Mouse (Mus musculus) liver, embryonic 12.5 days (tissue): ENCODE data around the gene Stard8. TPM values are rescaled to one million over a fixed set of nuclear protein-coding genes. Genes with fewer than 3 reads are reported as not detected.

Source experiments
- ATAC-seq: fragments of 200-750 bp; cut with Nextera tagmentation; 2 replicates; pipeline ENCODE4 v1.8.0; 2017; ENCODE audit warnings: moderate number of reproducible peaks, mild to moderate bottlenecking, moderate library complexity
- H3K27ac ChIP-seq: fragments of 300-500 bp; sonication (generic); 2 replicates; pipeline ENCODE4 v1.5.1; 2016; ENCODE audit warnings: mild to moderate bottlenecking
- H3K27me3 ChIP-seq: fragments of 300-500 bp; sonication (generic); replicated peaks from 2 replicates; pipeline ENCODE4 v1.6.1; 2016; ENCODE audit warnings: mild to moderate bottlenecking, moderate library complexity
- H3K36me3 ChIP-seq: fragments of 300-500 bp; sonication (generic); 2 replicates; pipeline ENCODE4 v1.6.1; 2016; ENCODE audit warnings: mild to moderate bottlenecking, moderate library complexity
- H3K4me1 ChIP-seq: fragments of 300-500 bp; sonication (generic); 2 replicates; pipeline ENCODE4 v1.6.1; 2016
- H3K4me2 ChIP-seq: fragments of 300-500 bp; sonication (generic); 2 replicates; pipeline ENCODE4 v1.6.1; 2016; ENCODE audit warnings: mild to moderate bottlenecking, moderate library complexity
- H3K4me3 ChIP-seq: fragments of 300-500 bp; sonication (generic); 2 replicates; pipeline ENCODE4 v1.5.1; 2016; ENCODE audit warnings: mild to moderate bottlenecking, moderate library complexity
- H3K9ac ChIP-seq: fragments of 300-500 bp; sonication (generic); 2 replicates; pipeline ENCODE4 v1.6.1; 2016; ENCODE audit warnings: mild to moderate bottlenecking, moderate library complexity
- H3K9me3 ChIP-seq: fragments of 300-500 bp; sonication (generic); replicated peaks from 2 replicates; pipeline ENCODE4 v1.6.1; 2016; ENCODE audit warnings: mild to moderate bottlenecking, moderate library complexity
- WGBS: fragments of 180-500 bp; shearing (Covaris S2); methylation state at CpG from one replicate; pipeline ENCODE4 v1.1.7; 2016; ENCODE audit not compliant: insufficient replicate concordance; 5-methylcytosine and 5-hydroxymethylcytosine counted together
- polyA plus RNA-seq: library from polyadenylated mRNA; unstranded; fragments of >200 nt; fragmentation: Nextera tagmentation; extraction: Ambion mirVana; gene quantifications from 2 replicates; pipeline ENCODE4 v1.2.1, GENCODE M21; 2016

The Stard8 gene
- polyA plus RNA-seq, 1 experiment from 2014 or later: 5.2 TPM

DNA sequence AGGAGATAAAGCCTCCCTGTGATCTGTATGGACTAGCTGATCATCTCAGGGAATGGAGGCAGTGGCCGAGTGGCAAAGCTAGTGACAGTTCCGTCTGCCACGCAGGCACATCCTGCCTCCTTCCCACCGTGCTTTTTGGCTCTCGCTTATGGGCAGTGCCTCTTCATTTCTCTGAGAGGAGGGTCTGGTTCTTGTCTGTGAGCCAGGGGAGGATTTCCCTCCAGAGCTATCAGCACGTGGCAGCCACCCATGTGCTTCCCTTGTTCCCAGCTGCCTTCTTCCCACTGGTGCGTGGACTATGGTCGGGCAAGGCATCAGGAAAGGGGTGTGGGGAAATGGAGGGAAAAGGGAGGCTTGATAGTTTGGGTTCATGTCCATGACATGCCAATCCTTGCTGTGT, 13.9 kb downstream of the Stard8 start:
- Histone ChIP-seq H3K27me3 (peaks cover 24% of the 10 kb centered on the region), H3K4me3 (no peak overlapping the region), H3K27ac (no peak overlapping the region), H3K4me1 (no peaks in the 10 kb centered on the region), H3K9ac (no peak overlapping the region), H3K36me3 (no peaks in the 10 kb centered on the region), H3K9me3 (no peaks in the 10 kb centered on the region), H3K4me2 (no peak overlapping the region)
- no peak for ATAC-seq
- 35% methylated on average over 8 of the region's 8 CpGs for WGBS

DNA sequence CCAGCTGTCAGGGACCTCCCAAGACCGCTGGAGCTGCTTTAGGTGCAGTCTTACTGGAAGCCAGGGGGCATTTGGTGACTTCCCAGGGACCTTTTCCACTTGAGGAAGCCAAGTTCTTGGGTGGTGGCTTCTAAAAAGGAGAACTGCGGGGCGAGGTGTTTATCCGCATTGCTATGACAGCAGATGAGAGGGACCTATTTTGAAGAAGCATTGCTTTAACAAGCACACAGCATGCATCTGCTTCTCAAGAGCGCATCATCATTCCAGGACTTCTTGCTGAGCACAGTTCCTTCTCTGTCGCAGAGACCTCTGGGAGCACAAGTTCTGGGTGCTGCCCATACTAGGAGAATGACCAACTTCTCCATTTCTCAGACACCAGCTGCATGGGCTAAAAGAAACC, 14.8 kb downstream of the Stard8 start:
- no peaks in the 10 kb centered on the region for H3K4me1 ChIP-seq
- H3K27ac ChIP-seq: no peak overlapping the region
- no peak for ATAC-seq
- peaks cover 27% of the 10 kb centered on the region for H3K27me3 ChIP-seq
- no peak overlapping the region for H3K9ac ChIP-seq
- no peaks in the 10 kb centered on the region for H3K36me3 ChIP-seq
- no peak overlapping the region for H3K4me2 ChIP-seq
- no peak overlapping the region for H3K4me3 ChIP-seq
- 45% methylated on average over 6 of the region's 6 CpGs for WGBS
- no peaks in the 10 kb centered on the region for H3K9me3 ChIP-seq

DNA sequence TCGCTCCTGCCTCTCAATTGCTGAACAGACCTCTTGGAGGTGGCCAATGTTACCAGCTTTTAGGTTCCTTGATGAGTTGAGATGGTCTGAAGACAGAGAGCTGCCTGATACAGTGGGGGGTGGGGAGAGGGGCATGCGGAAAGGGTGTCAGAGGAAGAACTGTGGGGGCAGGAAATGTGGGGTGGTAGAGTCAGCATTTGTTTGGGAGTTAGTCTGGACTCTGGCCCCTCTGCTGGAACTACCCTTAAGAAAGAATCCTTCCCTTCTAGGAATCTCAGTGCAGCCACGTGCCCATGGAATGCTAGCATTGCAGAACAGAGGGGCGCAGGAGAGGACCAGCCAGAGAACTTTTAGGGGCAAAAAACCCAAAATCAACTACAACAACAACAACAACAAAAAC, 16.3 kb downstream of the Stard8 start:
- H3K9ac ChIP-seq: no peak overlapping the region
- 59% methylated on average over 4 of the region's 4 CpGs for WGBS
- ATAC-seq: no peak
- H3K27me3 ChIP-seq: peaks cover 36% of the 10 kb centered on the region
- H3K4me1 ChIP-seq: no peaks in the 10 kb centered on the region
- no peaks in the 10 kb centered on the region for H3K9me3 ChIP-seq
- H3K36me3 ChIP-seq: no peaks in the 10 kb centered on the region
- no peak overlapping the region for H3K27ac ChIP-seq
- H3K4me2 ChIP-seq: no peak overlapping the region
- H3K4me3 ChIP-seq: no peak overlapping the region

DNA sequence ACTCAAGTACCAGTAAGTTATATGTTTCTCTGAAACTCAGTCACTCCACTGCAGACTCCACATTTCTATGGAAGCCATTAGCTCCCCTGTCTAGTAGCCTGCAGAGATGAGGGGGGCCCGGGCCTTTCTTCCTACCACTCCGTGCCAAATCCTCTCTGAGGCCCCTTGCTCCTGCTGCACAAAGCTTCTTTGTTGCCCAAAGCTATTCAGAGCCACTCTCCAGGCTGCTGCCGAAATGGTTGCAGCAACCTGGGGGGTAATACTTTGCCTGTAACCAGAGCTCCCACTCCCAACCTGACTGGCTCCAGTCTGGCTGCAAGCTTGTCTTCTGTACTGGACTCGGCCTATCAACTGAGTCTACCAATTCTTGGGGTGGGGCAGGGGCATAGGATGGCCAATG, 17.2 kb downstream of the Stard8 start:
- H3K4me2 ChIP-seq: no peak overlapping the region
- no peak overlapping the region for H3K4me3 ChIP-seq
- no peak overlapping the region for H3K27ac ChIP-seq
- ATAC-seq: no peak
- peaks cover 44% of the 10 kb centered on the region for H3K27me3 ChIP-seq
- no peaks in the 10 kb centered on the region for H3K4me1 ChIP-seq
- no peak overlapping the region for H3K9ac ChIP-seq
- 62% methylated on average over 4 of the region's 4 CpGs for WGBS
- H3K36me3 ChIP-seq: no peaks in the 10 kb centered on the region
- H3K9me3 ChIP-seq: no peaks in the 10 kb centered on the region

DNA sequence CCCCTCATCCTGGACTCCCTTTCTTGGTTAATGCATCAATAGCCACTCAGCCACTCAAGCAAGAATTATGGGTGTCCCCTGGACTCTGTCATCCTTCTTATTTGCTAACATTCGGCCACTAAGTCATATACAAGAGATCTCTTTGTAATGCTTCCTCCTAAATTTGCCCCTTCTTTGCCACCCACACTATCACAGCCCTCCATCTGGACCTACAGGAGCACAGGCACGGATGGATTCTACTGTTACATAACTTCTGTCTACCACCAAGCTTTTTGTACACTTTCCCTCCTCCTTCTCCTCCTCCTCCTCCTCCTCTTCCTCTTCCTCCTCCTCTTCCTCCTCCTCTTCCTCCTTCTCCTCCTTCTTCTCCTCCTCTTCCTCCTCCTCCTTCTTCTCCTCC, 18.5 kb downstream of the Stard8 start:
- no peak overlapping the region for H3K27ac ChIP-seq
- H3K9ac ChIP-seq: no peak overlapping the region
- no peak overlapping the region for H3K4me3 ChIP-seq
- H3K27me3 ChIP-seq: peaks cover 47% of the 10 kb centered on the region
- H3K9me3 ChIP-seq: no peaks in the 10 kb centered on the region
- no peaks in the 10 kb centered on the region for H3K36me3 ChIP-seq
- WGBS: 22% methylated on average over 2 of the region's 2 CpGs
- no peak for ATAC-seq
- H3K4me1 ChIP-seq: no peaks in the 10 kb centered on the region
- H3K4me2 ChIP-seq: no peak overlapping the region

DNA sequence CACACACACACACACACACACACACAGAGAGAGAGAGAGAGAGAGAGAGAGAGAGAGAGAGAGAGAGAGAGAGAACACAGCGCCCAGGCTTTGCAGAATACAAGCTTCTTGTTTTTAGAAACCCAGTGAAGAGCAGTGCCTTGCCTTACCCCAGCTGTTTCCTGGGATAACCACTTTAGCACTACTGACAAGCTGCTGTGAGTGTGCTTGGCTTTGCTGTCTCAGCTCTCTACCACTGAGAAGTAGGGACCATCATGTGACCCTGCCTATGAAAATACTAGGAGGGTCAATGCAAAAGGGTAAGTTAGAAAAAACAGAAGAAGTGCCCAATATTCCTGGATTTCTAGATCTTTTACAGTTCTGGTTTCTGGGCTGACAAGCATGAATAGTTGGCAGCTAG, 20.9 kb downstream of the Stard8 start:
- no peaks in the 10 kb centered on the region for H3K9me3 ChIP-seq
- H3K4me2 ChIP-seq: no peak overlapping the region
- H3K4me3 ChIP-seq: no peak overlapping the region
- 42% methylated on average over 1 of the region's 1 CpGs for WGBS
- ATAC-seq: no peak
- no peak overlapping the region for H3K27ac ChIP-seq
- no peaks in the 10 kb centered on the region for H3K4me1 ChIP-seq
- no peaks in the 10 kb centered on the region for H3K36me3 ChIP-seq
- H3K9ac ChIP-seq: no peak overlapping the region
- peaks cover 47% of the 10 kb centered on the region for H3K27me3 ChIP-seq

DNA sequence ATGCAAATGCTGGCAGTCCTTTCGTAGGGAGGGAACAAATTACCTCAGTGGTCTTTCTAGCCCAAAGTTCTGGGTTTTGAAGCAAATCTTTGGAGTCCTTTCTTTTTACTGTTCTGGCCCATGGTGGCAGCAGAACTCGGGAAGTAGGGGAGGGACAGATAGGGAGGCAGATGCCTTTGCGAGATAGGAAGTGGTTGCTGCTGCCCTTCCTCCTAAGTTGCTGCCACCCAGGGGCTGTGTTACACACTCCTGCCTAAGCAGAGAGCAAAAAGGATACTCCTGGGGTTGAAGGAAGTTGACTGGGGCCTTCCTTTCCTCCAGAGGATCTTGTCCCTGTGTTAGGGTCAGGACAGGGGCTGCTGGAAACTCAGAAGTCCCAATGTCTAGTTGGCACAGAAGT, 32.4 kb downstream of the Stard8 start:
- Histone ChIP-seq H3K36me3 (no peaks in the 10 kb centered on the region), H3K27ac (no peak overlapping the region), H3K4me2 (no peak overlapping the region), H3K4me1 (no peaks in the 10 kb centered on the region), H3K9me3 (no peaks in the 10 kb centered on the region), H3K4me3 (no peak overlapping the region), H3K9ac (no peak overlapping the region), H3K27me3 (peaks cover 12% of the 10 kb centered on the region; the same call in 1 of the 2 replicates)
- 20% methylated on average over 3 of the region's 3 CpGs for WGBS
- no peak for ATAC-seq

DNA sequence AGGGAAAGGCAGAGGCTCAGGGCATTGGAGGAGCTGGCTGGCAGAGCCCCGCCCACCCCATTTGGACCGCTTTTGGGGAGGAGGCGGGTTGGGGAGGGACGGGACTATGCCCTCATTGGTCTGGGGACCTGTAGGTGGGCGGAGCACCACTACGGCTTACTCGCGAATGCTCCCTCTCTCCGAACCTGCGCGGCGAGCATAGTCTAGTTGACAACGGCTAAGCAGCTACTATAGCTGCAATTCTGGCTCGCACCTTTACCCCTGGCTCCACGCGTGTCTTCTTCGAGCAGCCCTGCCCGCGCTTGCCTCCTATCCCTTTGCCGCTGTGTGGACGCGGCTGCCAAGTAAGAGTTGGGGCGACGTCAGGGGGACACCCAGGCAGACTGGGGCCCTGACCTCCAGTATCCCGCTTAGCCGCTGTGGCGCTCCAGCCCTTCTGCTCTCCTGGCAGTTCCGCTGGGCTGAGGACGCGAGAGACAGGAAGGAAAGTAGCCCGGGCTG, 39.5 kb downstream of the Stard8 start:
- peak; percentile 92 for ATAC-seq
- WGBS: 7% methylated on average over 31 of the region's 31 CpGs
- Histone ChIP-seq H3K27ac (peak overlapping the region; percentile 68), H3K9ac (peak overlapping the region; percentile 55), H3K36me3 (no peaks in the 10 kb centered on the region), H3K4me2 (peak overlapping the region; percentile 74), H3K9me3 (no peaks in the 10 kb centered on the region), H3K27me3 (peaks cover 52% of the 10 kb centered on the region), H3K4me3 (peak overlapping the region; percentile 53), H3K4me1 (no peaks in the 10 kb centered on the region)

DNA sequence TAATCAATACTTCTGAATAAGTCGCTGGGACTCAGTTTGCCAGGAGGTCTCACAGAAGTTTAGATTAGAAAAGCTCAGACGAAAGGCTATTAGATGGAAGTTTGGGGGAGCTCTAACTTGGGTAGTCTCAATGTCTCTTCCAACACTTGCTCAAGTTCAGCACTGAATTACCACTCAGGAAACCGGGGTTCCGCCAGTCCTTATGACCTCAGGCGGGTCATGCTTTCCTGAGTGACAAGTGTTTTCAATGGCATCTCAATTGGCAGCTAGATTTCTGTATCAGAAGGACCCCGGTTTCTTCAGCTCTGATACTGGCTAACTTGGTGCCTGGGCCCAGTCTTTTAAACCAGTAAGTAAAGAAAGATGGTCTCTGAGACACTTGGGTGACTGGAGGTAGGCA, 40.2 kb downstream of the Stard8 start:
- no peak overlapping the region for H3K27ac ChIP-seq
- H3K9ac ChIP-seq: peak overlapping the region; percentile 55; the same call in 1 of the 2 replicates
- no peak for ATAC-seq
- no peaks in the 10 kb centered on the region for H3K4me1 ChIP-seq
- H3K9me3 ChIP-seq: no peaks in the 10 kb centered on the region
- peaks cover 52% of the 10 kb centered on the region for H3K27me3 ChIP-seq
- H3K4me2 ChIP-seq: peak overlapping the region; percentile 74
- WGBS: 23% methylated on average over 6 of the region's 6 CpGs
- H3K4me3 ChIP-seq: peak overlapping the region; percentile 53
- H3K36me3 ChIP-seq: no peaks in the 10 kb centered on the region

DNA sequence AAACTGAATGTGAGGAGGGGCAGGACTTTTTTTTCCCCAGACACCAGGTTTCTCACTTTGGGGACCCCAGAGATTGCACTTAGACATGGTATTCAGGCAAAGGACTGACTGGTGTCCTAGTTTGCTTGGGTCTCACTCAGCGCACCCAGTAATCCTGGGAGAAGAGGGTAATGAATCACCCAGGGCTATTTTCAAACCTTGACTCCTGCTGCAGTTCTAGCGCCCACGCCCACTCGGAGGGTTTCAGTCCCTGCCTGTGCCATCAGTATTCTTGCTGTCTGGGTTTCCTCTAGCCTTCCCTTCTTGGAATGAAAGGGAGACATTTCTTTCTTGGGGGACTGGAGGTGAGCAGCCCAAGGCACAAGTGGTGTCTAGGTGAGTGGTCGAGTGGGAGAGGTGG, 40.7 kb downstream of the Stard8 start:
- no peak for ATAC-seq
- Histone ChIP-seq H3K9me3 (no peaks in the 10 kb centered on the region), H3K36me3 (no peaks in the 10 kb centered on the region), H3K4me3 (no peak overlapping the region; the same call in 1 of the 2 replicates), H3K27me3 (peaks cover 52% of the 10 kb centered on the region), H3K4me1 (no peaks in the 10 kb centered on the region), H3K9ac (no peak overlapping the region), H3K27ac (no peak overlapping the region), H3K4me2 (peak overlapping the region; percentile 74; the same call in 1 of the 2 replicates)
- 63% methylated on average over 5 of the region's 5 CpGs for WGBS

DNA sequence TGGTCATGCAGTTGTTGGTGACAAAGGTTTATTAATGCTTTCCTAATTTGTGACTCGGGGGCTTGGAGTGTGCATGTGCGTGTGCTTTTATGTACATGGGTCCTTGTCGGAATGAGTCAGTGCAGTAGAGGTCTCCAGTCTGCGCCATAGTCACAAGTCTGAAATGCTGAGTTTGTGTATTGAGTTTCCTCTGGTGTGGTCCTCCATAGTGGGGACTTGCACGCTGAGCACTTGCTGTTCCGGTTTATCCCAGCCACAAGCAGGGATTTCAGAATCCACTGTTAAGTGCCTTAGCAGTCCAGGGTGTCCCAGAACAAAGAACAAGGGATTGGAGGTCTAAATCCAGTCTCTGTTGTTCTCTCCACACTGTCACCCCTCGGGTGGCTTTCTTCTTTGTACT, 42.3 kb downstream of the Stard8 start:
- H3K4me2 ChIP-seq: no peak overlapping the region
- H3K4me3 ChIP-seq: no peak overlapping the region
- 61% methylated on average over 7 of the region's 7 CpGs for WGBS
- H3K9ac ChIP-seq: no peak overlapping the region
- no peaks in the 10 kb centered on the region for H3K36me3 ChIP-seq
- H3K27me3 ChIP-seq: peaks cover 65% of the 10 kb centered on the region
- 0 out of 2 replicates have a peak, but pooled peaks cover 4% of the 10 kb centered on the region for H3K4me1 ChIP-seq
- no peak for ATAC-seq
- H3K9me3 ChIP-seq: no peaks in the 10 kb centered on the region
- H3K27ac ChIP-seq: no peak overlapping the region

DNA sequence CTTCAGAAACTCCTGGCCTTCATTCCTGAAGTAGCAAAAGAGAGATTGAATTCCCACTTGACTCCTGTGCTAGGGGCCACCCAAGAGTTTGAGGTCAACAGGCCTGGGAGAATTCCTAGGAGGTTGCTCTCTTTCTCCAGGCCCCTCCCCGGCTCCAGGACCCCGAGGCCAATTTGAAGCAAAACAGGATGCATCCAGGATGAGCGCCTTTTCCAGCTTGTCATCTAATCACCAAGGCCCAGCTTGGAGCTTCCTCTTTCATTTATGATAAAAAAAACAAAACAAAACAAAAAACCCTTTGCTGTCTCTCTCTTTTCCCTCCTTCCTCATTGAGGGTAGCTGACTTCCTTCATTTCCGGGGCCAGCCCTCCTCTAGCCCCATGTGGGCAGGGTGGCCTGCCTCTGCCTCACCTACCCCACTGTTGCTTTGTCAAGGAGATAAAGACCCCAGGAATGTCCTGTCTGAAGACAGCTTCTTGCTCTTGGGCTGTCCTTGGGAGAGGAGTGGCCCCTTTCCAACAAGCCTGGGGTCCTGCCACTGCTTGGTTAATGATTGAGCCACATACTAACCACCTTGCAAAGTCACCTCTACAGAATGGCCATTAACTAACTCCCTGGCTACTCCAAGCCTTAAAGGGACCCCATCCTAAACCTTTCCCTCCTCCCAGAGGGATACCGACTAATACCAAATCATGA, 43.5 kb downstream of the Stard8 start:
- Histone ChIP-seq H3K9me3 (no peaks in the 10 kb centered on the region), H3K27me3 (peaks cover 67% of the 10 kb centered on the region), H3K27ac (no peak overlapping the region), H3K9ac (no peak overlapping the region), H3K4me1 (0 out of 2 replicates have a peak, but pooled peaks cover 4% of the 10 kb centered on the region), H3K4me3 (no peak overlapping the region), H3K36me3 (no peaks in the 10 kb centered on the region), H3K4me2 (no peak overlapping the region)
- 26% methylated on average over 5 of the region's 5 CpGs for WGBS
- no peak for ATAC-seq

DNA sequence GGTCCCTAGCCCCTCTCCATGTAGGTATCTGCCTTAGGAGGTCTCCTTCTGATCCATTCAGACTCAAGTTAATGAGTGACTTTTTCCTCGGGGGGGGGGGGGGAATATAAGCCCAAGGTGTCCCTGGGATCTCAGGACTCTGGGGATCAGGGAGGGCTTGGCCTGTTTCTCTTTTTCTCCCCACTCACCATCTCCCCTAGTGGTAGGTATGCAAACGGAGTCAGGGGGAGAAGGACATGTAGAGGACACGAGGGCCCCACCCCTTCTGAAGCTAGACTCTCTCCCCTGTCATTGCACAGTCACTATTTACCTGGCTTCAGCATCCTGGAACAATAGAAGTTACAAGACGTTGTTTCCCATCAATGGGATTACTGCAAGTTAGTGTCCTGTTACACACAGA, 45.1 kb downstream of the Stard8 start:
- no peak overlapping the region for H3K4me2 ChIP-seq
- H3K27ac ChIP-seq: no peak overlapping the region
- peaks cover 63% of the 10 kb centered on the region for H3K27me3 ChIP-seq
- no peak for ATAC-seq
- H3K9me3 ChIP-seq: no peaks in the 10 kb centered on the region
- H3K4me1 ChIP-seq: peaks cover 7% of the 10 kb centered on the region; the same call in 1 of the 2 replicates
- H3K9ac ChIP-seq: no peak overlapping the region
- no peaks in the 10 kb centered on the region for H3K36me3 ChIP-seq
- H3K4me3 ChIP-seq: no peak overlapping the region
- 20% methylated on average over 3 of the region's 4 CpGs for WGBS
